Mouse (Mus musculus): Measurements from ENCODE around the gene Cog7. TPM values are rescaled to one million over a fixed set of nuclear protein-coding genes. Genes with fewer than 3 reads are reported as not detected.

The Cog7 gene
- polyA plus RNA-seq, 1 experiment = 29.7 TPM

GRCm38 (mm10) chr7:121835392-121835791, 146.1 kb downstream of the Cog7 start:
- TF ChIP-seq POLR2A (IDR thresholded peaks at IDR 0.05; ENCODE audit: borderline replicate concordance, extremely low read depth, low read depth, low read length) (no peak), CTCF (IDR thresholded peaks at IDR 0.05; ENCODE audit: insufficient read depth, low read length) (no peak)
- no peak overlapping the region for H3K4me3 ChIP-seq (replicated peaks; ENCODE audit: extremely low read depth, low read depth, low read length)
- H3K4me1 ChIP-seq (ENCODE audit: control insufficient read depth, insufficient read depth, low read length) = peaks cover 5% of the 10 kb centered on the region; the same call in 1 of the 2 replicates
- WGBS = 84% methylated on average over 7 of the region's 7 CpGs
- DNase-seq = no peak

Other genes starting within 250 kb of the Cog7 start
- 83.2 and 89.5 TPM in 2 replicates for gene Scnn1g, start 247.2 kb downstream of the Cog7 start, polyA plus RNA-seq (2012; rRNA removed)
- 135 and 179 TPM in 2 replicates for gene Scnn1b, start 116.7 kb downstream of the Cog7 start, polyA plus RNA-seq (2012; rRNA removed)
- gene Gga2, start 39.5 kb upstream of the Cog7 start, polyA plus RNA-seq (2012; rRNA removed) = 26.2 and 35.3 TPM in 2 replicates
- gene Ubfd1, start 85.5 kb upstream of the Cog7 start, polyA plus RNA-seq (2012; rRNA removed) = 17.5 and 21.1 TPM in 2 replicates
- 5.1 and 6.0 TPM in 2 replicates for gene Ears2, start 85.6 kb upstream of the Cog7 start, polyA plus RNA-seq (2012; rRNA removed)
- 150 and 268 TPM in 2 replicates for gene Ndufab1, start 120.2 kb upstream of the Cog7 start, polyA plus RNA-seq (2012; rRNA removed)
- 0.67 and 0.85 TPM in 2 replicates for gene Palb2, start 151.3 kb upstream of the Cog7 start, polyA plus RNA-seq (2012; rRNA removed)
- 52.0 and 59.1 TPM in 2 replicates for gene Dctn5, start 151.3 kb upstream of the Cog7 start, polyA plus RNA-seq (2012; rRNA removed)
- gene Plk1, start 177.7 kb upstream of the Cog7 start, polyA plus RNA-seq (2012; rRNA removed) = 2.3 and 3.1 TPM in 2 replicates
- 0.72 and 1.3 TPM in 2 replicates for gene Ern2, start 204.5 kb upstream of the Cog7 start, polyA plus RNA-seq (2012; rRNA removed)
- 3.3 and 3.6 TPM in 2 replicates for gene Chp2, start 237.8 kb upstream of the Cog7 start, polyA plus RNA-seq (2012; rRNA removed)